Mouse (Mus musculus) embryonic facial prominence, embryonic 11.5 days (tissue): ENCODE measurements around the gene Neurl4. TPM values are rescaled to one million over a fixed set of nuclear protein-coding genes. Genes with fewer than 3 reads are reported as not detected.
A peak's percentile ranks its signal among the peaks of the same experiment; 100 is the strongest.

Source experiments
- ATAC-seq: fragments of 200-750 bp; cut with Nextera tagmentation; replicated peaks from 2 replicates; pipeline ENCODE4 v1.8.0; 2017; ENCODE audit warnings: low read depth; ENCODE audit not compliant: insufficient number of reproducible peaks, low FRiP score, low TSS enrichment
- DNase-seq: peaks from one replicate; pipeline ENCODE4 v3.0.0-alpha.2; 2015; ENCODE audit warnings: low spot score
- H3K27ac ChIP-seq: fragments of 300-500 bp; sonication (generic); replicated peaks from 2 replicates; pipeline ENCODE4 v1.5.1; 2014; ENCODE audit warnings: mild to moderate bottlenecking, low read depth, low read length, control low read depth
- H3K27me3 ChIP-seq: fragments of 300-500 bp; sonication (generic); 2 replicates; pipeline ENCODE4 v1.6.1; 2014; ENCODE audit warnings: mild to moderate bottlenecking, low read length, moderate library complexity, mixed read lengths; ENCODE audit not compliant: control insufficient read depth, insufficient read depth
- H3K36me3 ChIP-seq: fragments of 300-500 bp; sonication (generic); replicated peaks from 2 replicates; pipeline ENCODE4 v1.6.1; 2014; ENCODE audit warnings: low read depth, mild to moderate bottlenecking, low read length, moderate library complexity, mixed read lengths; ENCODE audit not compliant: control insufficient read depth, insufficient read depth
- H3K4me1 ChIP-seq: fragments of 300-500 bp; sonication (generic); 2 replicates; pipeline ENCODE4 v1.6.1; 2014; ENCODE audit warnings: low read length, mixed read lengths; ENCODE audit not compliant: control insufficient read depth, insufficient read depth
- H3K4me2 ChIP-seq: fragments of 300-500 bp; sonication (generic); 2 replicates; pipeline ENCODE4 v1.6.1; 2014; ENCODE audit warnings: low read depth, mild to moderate bottlenecking, control low read depth, low read length, moderate library complexity
- H3K4me3 ChIP-seq: fragments of 300-500 bp; sonication (generic); 2 replicates; pipeline ENCODE4 v1.5.1; 2014; ENCODE audit warnings: low read depth, low read length, control low read depth
- H3K9ac ChIP-seq: fragments of 300-500 bp; sonication (generic); replicated peaks from 2 replicates; pipeline ENCODE4 v1.6.1; 2014; ENCODE audit warnings: mild to moderate bottlenecking, control low read depth, low read length
- H3K9me3 ChIP-seq: fragments of 300-500 bp; sonication (generic); replicated peaks from 2 replicates; pipeline ENCODE4 v1.6.1; 2016; ENCODE audit warnings: mild to moderate bottlenecking, low read length, inconsistent platforms, mixed read lengths; ENCODE audit not compliant: control insufficient read depth
- WGBS: fragments of 180-500 bp; shearing (Covaris S2); extraction: QIAGEN DNeasy Blood & Tissue Kit; methylation state at CpG from one replicate; pipeline ENCODE4 v1.1.7; 2014; 5-methylcytosine and 5-hydroxymethylcytosine counted together
- polyA plus RNA-seq: library from polyadenylated mRNA; unstranded; fragments of >200 nt; fragmentation: Nextera tagmentation; extraction: Ambion mirVana; gene quantifications from 2 replicates; pipeline ENCODE4 v1.2.1, GENCODE M21; 2014

The Neurl4 gene
- polyA plus RNA-seq, 1 experiment from 2014 or later, result 11.5 TPM

- Histone ChIP-seq H3K4me1 (0 out of 2 replicates have a peak, but pooled peaks cover 2% of the 10 kb centered on the region), H3K9ac (no peak overlapping the region), H3K4me3 (no peak overlapping the region), H3K27ac (no peak overlapping the region), H3K4me2 (no peak overlapping the region), H3K27me3 (no peaks in the 10 kb centered on the region), H3K36me3 (no peaks in the 10 kb centered on the region), H3K9me3 (no peaks in the 10 kb centered on the region)
- 86% methylated on average over 8 of the region's 8 CpGs for WGBS
- no peak for ATAC-seq
- no peak for DNase-seq
Observed at GRCm38 (mm10) chr11:69883527-69884151, 17.2 kb upstream of the Neurl4 start.

GRCm38 (mm10) chr11:69884240-69884639, 16.6 kb upstream of the Neurl4 start:
- 86% methylated on average over 9 of the region's 9 CpGs for WGBS
- Histone ChIP-seq H3K36me3 (no peaks in the 10 kb centered on the region), H3K27ac (no peak overlapping the region), H3K4me2 (no peak overlapping the region), H3K4me1 (0 out of 2 replicates have a peak, but pooled peaks cover 2% of the 10 kb centered on the region), H3K9me3 (no peaks in the 10 kb centered on the region), H3K4me3 (no peak overlapping the region), H3K9ac (peak overlapping the region; percentile 34; the same call in 1 of the 2 replicates), H3K27me3 (no peaks in the 10 kb centered on the region)
- DNase-seq, result no peak
- no peak for ATAC-seq

GRCm38 (mm10) chr11:69884663-69885062, 16.2 kb upstream of the Neurl4 start:
- no peak overlapping the region for H3K27ac ChIP-seq
- H3K9ac ChIP-seq, result no peak overlapping the region; the same call in 1 of the 2 replicates
- 0 out of 2 replicates have a peak, but pooled peaks cover 2% of the 10 kb centered on the region for H3K4me1 ChIP-seq
- no peaks in the 10 kb centered on the region for H3K27me3 ChIP-seq
- H3K4me3 ChIP-seq, result no peak overlapping the region
- WGBS, result 81% methylated on average over 8 of the region's 8 CpGs
- ATAC-seq (no peak), DNase-seq (no peak)
- no peaks in the 10 kb centered on the region for H3K9me3 ChIP-seq
- no peaks in the 10 kb centered on the region for H3K36me3 ChIP-seq
- H3K4me2 ChIP-seq, result no peak overlapping the region

GRCm38 (mm10) chr11:69886907-69887635, 13.8 kb upstream of the Neurl4 start:
- Histone ChIP-seq H3K27me3 (no peaks in the 10 kb centered on the region), H3K9ac (no peak overlapping the region), H3K4me1 (no peaks in the 10 kb centered on the region), H3K4me3 (no peak overlapping the region), H3K9me3 (no peaks in the 10 kb centered on the region), H3K36me3 (no peaks in the 10 kb centered on the region), H3K27ac (no peak overlapping the region), H3K4me2 (no peak overlapping the region)
- DNase-seq, result no peak
- WGBS, result 78% methylated on average over 8 of the region's 8 CpGs
- ATAC-seq, result no peak

DNA sequence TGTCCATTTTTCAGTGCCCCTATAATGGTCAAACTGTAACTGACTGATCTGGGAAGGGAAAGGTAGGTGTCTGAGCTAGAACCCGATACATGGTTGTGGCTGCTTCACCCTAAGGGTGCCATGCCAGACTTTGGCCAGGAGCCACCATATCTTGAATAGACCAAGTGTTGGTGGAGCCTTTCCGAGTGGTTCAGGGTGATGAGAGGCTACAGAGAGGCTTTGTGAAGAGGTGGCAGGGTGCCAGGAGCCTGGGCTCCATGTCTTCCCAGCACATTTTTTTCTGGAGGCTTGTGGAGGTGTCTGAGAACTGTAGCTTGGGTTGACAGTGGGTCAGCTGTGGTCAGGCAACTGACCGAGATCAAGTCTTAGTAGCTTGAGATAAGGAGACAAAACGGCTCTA, 9.4 kb upstream of the Neurl4 start:
- 80% methylated on average over 4 of the region's 4 CpGs for WGBS

GRCm38 (mm10) chr11:69894671-69895070, 6.2 kb upstream of the Neurl4 start:
- DNase-seq, result no peak
- no peak overlapping the region for H3K4me2 ChIP-seq
- peaks cover 2% of the 10 kb centered on the region; the same call in 1 of the 2 replicates for H3K4me1 ChIP-seq
- no peak overlapping the region for H3K4me3 ChIP-seq
- H3K27ac ChIP-seq, result no peak overlapping the region
- WGBS, result 79% methylated on average over 5 of the region's 5 CpGs
- H3K9me3 ChIP-seq, result no peaks in the 10 kb centered on the region
- H3K36me3 ChIP-seq, result no peaks in the 10 kb centered on the region
- H3K9ac ChIP-seq, result no peak overlapping the region
- H3K27me3 ChIP-seq, result no peaks in the 10 kb centered on the region
- ATAC-seq, result no peak

More for the DNA sequence above, 9.4 kb upstream of the Neurl4 start:
- Histone ChIP-seq H3K4me2 (no peak overlapping the region), H3K4me3 (no peak overlapping the region), H3K27me3 (no peaks in the 10 kb centered on the region), H3K9ac (no peak overlapping the region), H3K27ac (no peak overlapping the region), H3K9me3 (no peaks in the 10 kb centered on the region), H3K4me1 (no peaks in the 10 kb centered on the region), H3K36me3 (no peaks in the 10 kb centered on the region)
- no peak for ATAC-seq
- no peak for DNase-seq

DNA sequence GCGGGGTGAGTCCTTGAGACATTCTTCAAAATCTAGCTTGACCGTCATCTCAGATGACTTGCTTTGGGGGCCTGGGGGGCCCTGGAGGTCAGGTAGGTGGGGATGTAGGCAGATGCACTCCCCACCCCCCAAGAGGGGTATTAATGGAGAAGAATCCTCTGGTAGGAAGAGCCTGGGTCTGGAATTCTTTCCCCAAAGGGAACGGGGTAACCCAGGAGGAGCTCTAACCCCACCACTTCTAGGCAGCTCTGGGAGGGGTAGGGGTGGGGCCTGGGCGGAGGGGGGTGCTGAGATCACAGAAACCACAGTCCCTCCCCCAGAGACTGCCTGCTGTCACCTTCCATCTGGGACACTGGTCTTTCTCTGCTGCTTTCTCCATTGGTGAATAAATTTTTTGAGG, 5.6 kb upstream of the Neurl4 start, which contains the start of gene Acap1:
TSS of gene Acap1 (minus strand) at position 249 of the 400 bp plus-strand sequence.
- DNase-seq (no peak), ATAC-seq (no peak)
- Histone ChIP-seq H3K36me3 (no peaks in the 10 kb centered on the region), H3K9ac (no peak within 1 kb of the TSS), H3K4me1 (peaks cover 4% of the 10 kb centered on the region; the same call in 1 of the 2 replicates), H3K27me3 (no peaks in the 10 kb centered on the region), H3K9me3 (no peaks in the 10 kb centered on the region), H3K4me3 (no peak within 1 kb of the TSS), H3K27ac (no peak within 1 kb of the TSS), H3K4me2 (no peak within 1 kb of the TSS)
- 78% methylated on average over 4 of the region's 4 CpGs for WGBS

GRCm38 (mm10) chr11:69899870-69900269, 1.0 kb upstream of the Neurl4 start:
- Histone ChIP-seq H3K4me2 (peak overlapping the region; percentile 95), H3K4me1 (peaks cover 4% of the 10 kb centered on the region; the same call in 1 of the 2 replicates), H3K27me3 (no peaks in the 10 kb centered on the region), H3K9ac (peak overlapping the region; percentile 98), H3K27ac (no peak overlapping the region), H3K9me3 (no peaks in the 10 kb centered on the region), H3K4me3 (peak overlapping the region; percentile 92), H3K36me3 (peaks cover 8% of the 10 kb centered on the region)
- no peak for ATAC-seq
- WGBS, result 15% methylated on average over 4 of the region's 4 CpGs
- DNase-seq, result peak; percentile 43
